Mouse (Mus musculus) small intestine, adult 2 months (tissue): ENCODE data around the gene Slc18a2.

Experiments
- CTCF ChIP-seq: fragments of 200-500 bp; IDR thresholded peaks from 2 replicates; pipeline ENCODE4 v1.5.1; 2012; ENCODE audit warnings: low read depth, mild to moderate bottlenecking, control low read depth, inconsistent platforms, low read length, moderate library complexity, mixed read lengths; ENCODE audit not compliant: insufficient replicate concordance, insufficient read length; ENCODE audit errors: extremely low read depth
- POLR2A ChIP-seq: fragments of 200-500 bp; IDR thresholded peaks from 2 replicates; pipeline ENCODE4 v1.6.1; 2012; ENCODE audit warnings: low read depth, mild to moderate bottlenecking, control low read depth, inconsistent platforms, low read length, moderate library complexity

DNA sequence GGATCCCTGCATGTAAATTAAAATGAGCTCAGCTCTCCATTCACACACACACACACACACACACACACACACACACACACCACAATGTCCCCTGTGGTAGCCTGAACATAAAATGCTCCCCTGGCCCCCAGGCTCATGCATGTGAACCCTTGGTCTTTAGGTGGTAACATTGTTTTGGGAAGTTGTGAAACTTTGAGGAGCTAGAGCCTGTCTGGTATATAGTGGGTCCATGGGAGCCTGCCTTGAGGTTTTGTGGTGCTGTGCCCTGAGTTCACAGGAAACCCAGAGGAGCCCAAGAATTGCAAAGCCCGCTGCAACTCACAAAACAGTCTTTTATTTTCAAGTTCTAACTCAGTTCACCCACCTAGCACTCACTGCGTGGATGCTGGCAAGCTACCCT lies 8.0 kb upstream of the Slc18a2 start:
- TF ChIP-seq CTCF, result no peak
- no peak for TF ChIP-seq POLR2A
